Mouse (Mus musculus) natural killer cell, adult 2 months (primary cell): ENCODE results near the gene Tbc1d1.
A peak's percentile ranks its signal among the peaks of the same experiment; 100 is the strongest.

ENCODE experiments used
- DNase-seq, 2 experiments: peaks; one replicate each; pipeline ENCODE4 v3.0.0; 2022; ENCODE audit warnings: low spot score in 2 of 2

Gene Tbc1d1

DNA sequence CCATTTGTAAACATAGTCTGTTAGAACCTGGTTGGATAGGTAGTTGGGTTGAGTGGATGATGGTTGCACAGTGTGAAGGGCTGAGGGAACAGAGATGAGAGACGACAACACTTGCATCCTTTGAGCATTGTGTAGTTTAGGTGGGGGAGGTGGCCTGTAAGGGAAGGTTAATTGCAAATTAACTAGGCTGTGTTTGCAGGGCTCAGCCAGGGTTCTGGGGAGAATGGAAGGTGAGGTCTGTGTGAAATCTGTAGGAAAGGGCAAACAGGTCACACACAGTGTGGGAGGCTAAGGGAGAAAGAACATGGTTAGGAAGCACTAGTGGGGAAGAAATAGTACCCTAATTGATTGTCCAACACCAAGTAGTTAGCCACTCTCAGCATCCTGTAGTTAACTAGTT lies 81.2 kb downstream of the Tbc1d1 start:
- DNase-seq: no peak

DNA sequence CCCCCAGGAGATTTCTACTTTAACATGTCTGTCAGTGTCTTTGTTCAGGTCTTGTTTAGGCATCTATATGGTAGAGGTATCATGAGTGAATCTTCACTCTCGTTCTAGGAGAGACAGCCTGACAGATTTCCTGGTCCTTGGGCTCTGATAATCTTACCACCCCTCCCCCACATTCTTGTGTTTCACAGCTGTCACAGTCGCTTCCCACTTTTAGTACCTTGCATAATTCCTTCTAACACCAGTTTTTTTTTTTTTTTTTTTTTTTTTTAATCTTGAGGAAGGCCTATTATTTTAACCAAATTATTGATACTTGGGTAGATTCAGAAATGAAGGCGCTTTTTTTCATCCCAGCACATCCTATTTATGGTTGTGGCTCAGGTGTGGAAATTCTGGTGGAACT lies 81.6 kb downstream of the Tbc1d1 start:
- no peak for DNase-seq

DNA sequence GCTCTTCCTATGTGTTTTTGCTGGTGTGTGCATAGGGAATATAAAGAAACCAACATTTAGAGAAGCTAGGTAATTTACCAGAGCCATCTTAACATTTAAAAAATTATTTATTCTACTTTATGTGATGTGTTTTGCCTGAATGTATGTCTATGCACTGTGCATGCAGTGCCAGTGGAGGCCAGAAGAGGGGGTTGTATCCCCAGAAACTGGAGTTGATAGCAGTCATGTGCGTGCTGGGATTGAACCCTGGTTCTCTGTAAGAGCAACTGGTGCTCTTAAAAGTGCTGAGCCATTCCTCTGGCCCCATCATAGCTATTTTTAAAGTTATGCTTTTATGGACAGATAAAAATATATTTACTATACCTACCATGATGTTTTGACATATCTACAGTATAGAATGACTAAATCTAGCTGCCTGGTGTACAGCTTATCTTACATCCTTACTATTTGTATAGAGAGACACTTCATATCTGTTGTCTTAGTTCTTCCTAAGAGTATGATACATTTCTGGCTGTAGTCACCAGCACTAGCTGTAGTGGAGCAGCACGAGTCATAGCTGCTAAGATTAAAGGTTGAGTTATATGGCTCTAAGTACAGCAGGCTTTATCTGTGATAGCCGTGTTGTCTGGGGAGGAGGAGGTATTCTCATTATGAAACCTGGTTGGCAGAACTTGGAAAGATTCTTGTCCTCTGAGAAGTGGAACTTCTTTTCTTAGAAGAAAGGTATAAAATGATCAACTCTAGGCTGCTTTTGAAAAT lies 83.0 kb downstream of the Tbc1d1 start:
- DNase-seq: no peak

DNA sequence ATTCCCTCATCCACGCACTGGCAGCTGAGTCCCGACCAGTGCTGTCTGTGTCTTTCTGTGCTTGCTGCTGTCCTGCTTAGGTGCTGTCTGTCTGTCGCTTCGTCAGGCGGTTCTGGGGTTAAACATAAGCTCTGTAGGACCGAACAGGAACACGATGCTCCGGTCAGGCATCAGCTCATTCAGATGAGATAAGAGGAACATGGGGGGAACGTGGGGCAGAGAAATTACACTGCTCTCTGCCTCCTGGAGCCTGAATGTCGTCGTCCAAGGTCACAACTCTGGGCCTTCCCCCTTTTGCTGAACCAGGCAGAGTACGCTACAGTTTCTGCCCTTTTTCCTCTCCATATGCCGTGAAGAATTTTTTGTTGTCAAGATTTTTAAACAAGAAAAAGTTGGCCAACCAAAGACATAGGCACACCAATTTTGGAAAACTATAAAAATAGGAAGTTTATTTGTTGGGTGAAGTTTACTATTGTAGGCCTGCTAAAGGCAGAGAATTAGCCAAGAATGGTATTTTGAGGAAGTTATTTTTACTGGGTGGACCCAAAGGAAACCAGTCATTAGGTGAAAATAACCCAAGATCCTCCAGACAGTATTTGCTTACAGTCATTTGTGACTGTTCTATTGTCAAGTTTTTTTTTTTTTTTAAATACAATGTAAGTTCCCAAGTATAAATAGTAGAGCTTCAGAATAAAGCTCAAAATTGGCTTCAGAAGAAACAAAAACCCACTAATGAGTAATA lies 85.0 kb downstream of the Tbc1d1 start:
- peak in 1 of 2 experiments; percentile 59 for DNase-seq

DNA sequence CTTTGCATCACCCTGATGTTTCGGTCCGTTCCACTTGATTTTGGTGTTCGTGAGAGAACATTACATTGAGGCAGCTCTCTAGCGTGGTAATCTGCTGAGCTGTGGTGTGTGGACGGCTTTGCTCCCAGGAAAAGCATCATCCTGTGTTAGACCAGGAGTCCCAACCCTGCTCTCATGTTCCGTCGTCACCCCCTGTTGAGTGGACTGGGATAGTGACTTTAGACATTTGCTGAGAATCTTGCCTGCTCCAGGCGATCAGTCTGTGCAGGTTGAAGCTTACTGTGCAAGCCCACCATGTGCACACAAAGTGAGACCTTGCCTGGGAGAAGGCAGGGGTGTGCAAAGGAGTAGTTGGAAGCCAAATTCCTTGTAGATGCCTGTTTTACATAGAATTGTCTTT lies 85.8 kb downstream of the Tbc1d1 start:
- no peak for DNase-seq

DNA sequence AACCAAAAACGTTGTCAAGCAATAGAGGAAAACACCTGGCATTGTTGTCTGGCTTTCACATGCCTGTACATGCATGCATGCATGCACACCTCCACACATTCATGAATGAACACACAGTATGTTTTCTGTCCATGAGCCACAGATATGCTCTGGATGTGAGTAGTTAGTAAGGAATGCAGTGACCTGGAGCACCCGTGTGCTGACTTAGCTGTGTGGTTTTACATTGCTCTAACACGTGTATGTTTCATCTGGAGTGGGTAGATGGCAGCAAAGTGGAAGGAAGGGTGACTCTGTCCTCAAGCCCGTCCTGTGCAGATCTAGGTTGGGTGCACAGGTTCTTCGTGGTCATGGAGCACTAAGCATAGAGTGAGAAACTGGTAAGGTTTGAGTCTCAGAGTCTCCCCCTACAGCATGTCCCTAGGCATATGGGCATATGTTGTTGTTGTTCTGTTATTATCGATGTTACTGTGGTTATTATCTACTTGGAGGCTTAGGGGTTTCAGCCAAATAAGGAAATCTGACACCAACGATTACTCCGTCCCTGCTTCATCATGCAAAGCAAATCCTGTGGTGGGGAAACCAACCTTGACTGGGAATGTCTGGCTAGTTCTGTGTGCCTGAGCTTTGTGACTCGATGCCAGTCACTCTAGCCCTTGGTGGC lies 86.8 kb downstream of the Tbc1d1 start:
- DNase-seq: no peak

DNA sequence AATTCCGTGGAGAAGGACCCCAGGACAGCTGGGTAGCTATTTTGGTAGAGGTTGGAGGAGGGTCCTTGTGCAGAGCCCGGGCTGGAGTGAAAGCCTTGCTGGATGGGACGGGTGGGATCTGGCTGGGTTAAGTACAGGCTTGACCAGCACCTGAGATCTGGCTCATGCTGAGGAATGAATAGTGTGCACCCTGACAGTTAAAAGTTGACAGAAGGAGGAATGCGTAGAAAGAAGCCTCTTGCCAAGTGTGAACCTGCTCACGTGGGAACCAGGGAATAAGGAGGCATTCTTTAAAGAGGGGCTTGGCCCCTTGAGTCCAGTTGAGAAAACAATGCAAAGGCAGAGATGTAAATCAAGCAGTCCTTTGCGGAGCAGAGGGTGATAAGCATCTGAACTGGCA lies 87.6 kb downstream of the Tbc1d1 start:
- no peak for DNase-seq

DNA sequence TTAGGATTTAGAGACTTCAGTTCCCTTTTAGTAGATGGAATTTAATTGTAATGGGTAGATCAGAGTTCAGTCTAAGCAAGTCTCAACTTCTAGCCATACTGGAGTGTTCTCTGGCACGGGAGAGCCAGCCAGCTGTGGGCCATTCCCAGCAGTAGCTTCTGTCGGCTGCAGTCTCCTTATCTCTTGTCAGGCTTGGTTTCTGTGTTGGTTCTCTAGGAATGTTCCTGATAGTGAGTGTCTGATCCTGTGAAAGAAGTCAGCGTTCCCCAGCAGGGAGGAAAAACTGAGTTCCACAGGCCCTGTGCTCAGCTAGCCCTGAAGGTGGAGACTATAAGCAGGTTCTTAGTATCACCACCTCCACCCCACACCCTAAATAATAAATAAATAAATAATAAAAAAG lies 88.2 kb downstream of the Tbc1d1 start:
- no peak for DNase-seq

DNA sequence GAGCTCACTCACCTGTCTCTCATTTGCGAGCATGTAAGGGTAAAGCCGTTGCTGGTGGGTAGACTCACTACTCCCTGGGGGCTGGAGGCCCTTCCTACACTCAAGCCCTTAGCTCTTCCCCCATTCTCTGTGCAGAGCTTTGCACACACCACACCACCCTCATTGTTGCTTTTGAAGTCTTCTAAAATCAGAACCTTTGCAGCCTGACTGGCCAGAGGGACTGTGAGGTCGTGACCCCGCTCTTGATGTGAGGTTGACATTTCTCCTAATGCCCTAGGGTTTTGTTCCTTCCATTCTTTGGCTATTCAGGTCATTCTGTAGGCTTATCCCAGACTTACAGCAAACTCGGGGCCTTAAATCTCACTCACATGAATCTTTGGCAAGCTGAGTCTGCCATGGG lies 88.6 kb downstream of the Tbc1d1 start:
- no peak for DNase-seq

DNA sequence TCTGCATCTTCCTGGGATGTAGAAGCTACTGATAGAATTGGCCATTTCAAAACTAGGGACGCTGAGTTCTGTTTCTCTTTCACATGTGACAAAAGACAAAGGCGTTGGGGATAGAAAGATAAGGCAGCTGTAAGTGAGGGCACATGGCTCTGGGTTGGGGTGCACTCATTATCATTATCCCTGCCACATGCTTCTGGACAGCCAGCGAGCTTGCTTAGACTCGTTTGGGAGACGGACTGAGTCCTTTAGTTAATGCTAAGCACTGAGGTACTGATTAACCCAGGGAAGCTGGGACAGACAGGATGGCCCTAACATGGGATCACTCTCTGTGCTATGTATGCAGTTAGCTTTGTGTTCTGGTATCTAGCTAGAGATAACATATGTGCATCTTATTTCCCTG lies 95.3 kb downstream of the Tbc1d1 start:
- no peak for DNase-seq

DNA sequence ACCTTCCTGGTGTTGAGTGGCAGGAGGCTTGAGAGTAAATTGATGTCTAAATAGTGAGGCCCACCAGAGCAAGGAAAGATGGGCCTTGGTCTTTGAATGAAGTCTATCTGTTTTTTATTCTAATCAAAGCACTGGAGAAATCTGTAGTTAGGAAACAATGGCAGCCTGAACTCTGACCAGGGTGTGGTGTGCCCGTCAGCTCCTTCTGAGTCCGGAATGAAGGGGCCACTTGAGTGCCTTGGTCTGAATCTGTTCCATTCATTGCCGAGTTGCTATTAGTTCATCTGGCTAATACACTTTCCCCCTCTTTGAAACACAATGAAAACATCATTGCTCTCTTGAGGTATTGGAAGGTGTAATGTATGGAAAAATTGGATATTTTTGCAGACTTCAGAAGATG lies 98.2 kb downstream of the Tbc1d1 start:
- no peak for DNase-seq

DNA sequence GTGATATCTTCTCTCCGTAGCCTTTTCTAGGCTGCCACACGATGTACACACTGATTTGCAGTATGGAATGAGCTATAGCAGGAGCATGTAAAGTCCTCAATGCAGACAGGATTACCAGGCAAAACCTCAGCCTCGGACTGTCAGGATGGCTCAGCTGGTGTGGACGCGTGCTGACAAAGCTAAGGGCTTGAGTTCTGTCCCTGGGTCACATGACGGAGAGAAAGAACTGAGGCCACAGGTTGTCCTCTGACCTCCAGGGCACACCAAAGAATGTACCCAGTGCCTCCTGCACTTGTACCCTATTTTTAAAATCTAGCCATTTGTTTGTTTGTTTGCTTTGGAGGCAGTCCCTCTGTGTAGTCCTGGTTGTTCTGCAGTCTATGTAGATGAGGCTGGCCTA lies 98.9 kb downstream of the Tbc1d1 start:
- DNase-seq: no peak

DNA sequence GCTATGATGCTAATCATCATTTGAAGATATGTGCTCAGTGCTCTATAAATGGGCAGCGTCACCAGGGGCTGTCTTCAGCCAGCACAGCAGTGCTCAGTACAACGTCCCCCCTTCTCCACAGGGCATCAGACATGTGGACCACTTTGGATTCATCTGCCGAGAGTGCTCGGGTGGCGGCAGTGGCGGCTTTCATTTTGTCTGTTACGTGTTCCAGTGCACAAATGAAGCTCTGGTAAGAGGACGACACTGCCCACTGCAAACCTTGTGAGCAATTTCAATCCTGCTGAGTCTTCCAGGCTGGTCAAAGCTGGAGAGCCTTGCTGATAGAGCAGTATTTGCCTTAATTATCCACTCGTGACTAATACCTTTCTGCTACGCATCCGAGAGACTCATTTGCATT lies 107.2 kb downstream of the Tbc1d1 start:
- DNase-seq: no peak

DNA sequence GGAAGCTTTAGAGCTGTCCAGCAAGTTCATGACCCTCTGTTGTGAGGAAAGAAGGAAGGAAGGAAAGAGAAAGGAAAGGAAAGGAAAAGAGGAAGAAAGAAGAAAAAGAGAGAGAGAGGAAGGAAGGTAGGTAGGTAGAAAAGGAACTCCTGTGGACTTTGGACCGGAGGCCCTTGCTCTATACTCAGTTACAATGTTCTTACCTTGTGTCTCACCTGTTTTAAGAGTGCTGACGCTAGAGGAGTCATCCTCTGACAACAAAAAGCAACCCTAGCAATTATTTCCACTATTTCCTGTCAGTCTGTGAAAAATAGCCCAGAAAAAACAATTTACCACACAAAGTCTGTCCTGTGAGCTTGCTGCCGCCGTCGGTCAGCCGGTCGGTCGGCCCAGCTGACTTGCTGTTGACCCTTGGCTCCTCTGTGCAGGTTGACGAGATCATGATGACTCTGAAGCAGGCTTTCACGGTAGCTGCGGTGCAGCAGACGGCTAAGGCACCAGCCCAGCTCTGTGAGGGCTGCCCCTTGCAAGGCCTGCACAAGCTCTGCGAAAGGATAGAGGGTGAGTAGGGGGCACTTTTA lies 107.9 kb downstream of the Tbc1d1 start:
- DNase-seq: no peak

DNA sequence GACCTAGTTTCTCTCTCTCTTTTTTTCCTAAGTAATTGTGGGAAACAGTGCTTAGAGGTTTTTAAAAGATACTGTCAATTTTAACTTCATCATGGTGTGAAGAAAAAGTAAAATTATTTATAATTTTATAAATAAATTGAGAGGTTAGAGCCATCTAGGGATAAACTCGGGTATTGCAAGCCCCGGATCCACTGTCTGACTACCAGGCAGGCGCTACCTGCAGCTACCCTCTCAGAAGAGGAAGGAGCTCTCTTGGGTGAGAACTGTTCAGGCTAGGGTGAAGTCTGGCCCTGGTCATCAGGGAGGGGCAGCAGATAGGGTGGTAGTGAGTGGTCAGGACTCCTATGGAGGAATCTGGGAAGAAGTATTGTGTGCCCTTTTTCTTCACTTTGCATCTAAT lies 109.0 kb downstream of the Tbc1d1 start:
- peak; percentile 11 to 46 for DNase-seq

DNA sequence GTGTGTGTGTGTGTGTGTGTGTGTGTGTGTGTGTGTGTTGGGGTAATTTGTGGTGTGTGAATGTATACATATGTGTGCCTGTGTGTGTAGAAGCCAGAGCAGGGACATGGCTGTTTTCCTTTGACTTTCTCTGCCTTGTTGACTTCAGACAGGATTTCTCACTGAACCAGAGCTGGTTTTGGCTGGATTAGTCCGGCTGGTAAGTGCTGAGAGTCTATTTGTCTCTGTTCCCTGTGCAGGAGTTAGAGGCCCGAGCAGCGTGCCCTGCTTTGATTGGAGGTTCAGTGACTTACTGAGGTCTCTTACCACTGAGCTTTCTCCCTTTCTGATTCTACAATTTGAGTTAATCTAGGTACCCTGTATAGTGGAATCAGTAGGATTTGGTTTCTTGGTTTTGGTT lies 109.8 kb downstream of the Tbc1d1 start:
- DNase-seq: no peak

DNA sequence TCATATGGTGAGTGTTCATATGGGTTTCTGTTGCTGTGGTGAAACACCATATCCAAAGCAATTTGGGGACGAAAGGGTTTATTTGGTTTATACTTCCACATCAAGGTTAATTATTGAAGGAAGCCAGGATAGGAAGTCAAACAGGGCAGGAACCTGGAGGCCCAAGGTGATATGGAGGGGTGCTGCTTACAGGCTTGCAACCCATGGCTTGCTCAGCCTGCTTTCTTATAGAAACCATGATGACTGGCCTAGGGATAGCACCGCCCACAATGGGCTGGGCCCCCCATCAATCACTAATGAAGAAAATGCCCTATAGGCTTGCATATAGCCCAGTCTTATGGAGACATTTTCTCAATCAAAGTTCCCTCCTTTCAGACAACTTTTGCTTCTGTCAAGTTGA lies 110.4 kb downstream of the Tbc1d1 start:
- DNase-seq: no peak

DNA sequence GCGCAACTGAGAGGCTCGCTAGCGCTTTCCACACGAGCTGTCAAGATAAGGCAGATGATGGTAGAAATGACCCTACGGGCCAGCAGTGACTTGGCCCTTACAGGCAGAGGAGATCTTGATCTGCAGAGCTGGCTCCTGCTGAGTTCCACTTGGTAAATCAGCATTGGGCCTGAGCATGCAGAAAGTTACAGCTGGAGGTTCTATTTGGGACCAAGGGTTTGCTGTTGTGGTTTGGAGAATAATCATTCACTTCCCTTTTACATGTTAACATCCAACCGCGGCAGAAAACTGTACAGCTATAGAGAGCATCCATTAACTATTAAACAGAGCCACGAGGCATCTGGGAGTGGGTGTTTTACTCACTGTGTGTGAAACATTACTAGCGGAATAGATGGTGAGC lies 111.2 kb downstream of the Tbc1d1 start:
- DNase-seq: no peak

DNA sequence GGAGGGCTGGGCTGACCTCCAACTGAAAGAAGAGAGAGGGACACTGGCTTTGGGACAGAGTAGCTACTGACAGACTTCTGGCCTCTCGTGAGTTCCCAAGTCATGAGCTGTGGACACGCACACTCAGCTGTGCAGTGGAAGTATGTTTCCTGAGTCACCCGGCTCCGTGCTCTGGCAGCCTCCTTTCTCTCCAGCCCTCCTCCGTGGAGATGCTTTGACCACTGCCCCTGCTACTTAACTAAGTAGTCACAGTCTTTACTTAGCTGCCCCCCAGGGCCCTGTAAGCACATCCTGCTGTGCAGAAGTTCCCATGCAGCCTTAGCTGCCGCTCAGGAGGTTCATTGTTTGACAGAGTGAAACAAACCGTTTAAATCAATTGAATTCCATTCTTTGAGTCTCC lies 113.6 kb downstream of the Tbc1d1 start:
- no peak for DNase-seq

DNA sequence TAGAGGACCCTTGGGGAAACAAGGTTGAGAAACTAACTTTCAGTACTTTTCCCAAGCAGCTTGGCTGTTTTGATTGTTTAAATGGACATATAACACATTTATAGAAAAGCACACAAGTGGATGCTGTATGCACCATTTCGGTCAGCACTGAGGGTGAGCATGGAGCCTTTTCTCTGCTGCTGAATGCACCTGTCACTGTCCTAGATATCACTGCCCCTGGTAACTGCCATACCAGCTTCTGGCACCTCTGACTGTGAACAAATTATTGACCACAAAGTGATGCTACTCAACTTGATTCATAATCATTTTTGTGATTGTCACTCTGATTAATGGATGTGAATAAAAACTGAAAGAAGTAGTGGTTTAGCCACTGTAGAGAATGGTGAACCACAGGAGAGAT lies 117.4 kb downstream of the Tbc1d1 start:
- DNase-seq: no peak

DNA sequence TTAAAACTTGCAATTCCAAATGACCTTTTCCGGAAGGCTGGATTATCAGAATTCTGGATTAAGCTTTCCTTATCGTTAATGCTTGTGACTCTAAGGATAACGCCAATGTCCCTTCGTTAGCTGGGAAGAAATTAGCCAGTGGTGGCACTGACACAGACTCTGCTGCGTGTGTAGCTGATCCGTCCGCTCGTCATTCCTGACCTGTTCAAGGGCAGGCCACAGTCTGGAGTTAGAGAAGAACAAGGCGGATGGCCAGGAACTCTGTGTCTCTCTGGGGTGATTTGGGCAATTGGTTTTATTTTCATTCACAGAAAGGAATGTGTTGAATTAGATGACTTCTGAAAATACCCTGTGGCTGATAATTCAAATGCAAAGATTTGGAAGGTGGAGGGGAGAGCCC lies 118.2 kb downstream of the Tbc1d1 start:
- DNase-seq: no peak

DNA sequence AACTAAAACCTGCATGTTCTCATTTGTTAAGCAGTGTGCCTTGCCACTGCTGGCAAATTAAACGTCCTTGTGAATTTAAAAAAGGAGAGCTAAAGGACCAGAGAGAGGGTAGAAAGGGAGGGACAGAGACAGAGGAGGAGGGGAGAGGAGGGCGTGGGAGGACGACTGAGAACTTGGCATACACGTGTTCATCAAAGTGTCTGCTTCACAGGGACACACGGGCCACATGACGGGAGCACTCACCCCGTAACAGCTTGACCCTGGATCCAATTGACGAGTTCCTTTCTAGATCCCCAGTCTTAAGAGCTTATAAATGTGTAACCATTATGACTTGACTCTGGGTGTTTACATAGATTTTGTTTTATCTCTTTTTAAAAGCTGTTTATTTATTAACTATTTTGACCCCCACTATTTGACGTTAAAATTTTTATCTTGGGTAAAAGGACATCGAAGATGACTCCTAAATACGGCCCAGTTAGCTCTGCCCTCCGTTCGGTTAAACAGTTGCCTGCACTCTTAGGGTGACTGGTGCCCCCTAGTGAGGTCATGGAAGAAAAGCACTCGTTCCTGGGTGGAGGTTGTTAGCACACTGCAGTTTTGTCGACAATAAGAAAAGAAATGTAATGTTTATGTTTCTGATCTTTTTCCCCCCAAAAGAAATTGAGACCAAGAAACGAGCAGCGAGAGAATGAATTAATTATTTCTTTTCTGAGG lies 118.8 kb downstream of the Tbc1d1 start:
- peak in 1 of 2 experiments; percentile 31 for DNase-seq
